Mouse (Mus musculus): ENCODE results near the gene Mllt3.

DNA sequence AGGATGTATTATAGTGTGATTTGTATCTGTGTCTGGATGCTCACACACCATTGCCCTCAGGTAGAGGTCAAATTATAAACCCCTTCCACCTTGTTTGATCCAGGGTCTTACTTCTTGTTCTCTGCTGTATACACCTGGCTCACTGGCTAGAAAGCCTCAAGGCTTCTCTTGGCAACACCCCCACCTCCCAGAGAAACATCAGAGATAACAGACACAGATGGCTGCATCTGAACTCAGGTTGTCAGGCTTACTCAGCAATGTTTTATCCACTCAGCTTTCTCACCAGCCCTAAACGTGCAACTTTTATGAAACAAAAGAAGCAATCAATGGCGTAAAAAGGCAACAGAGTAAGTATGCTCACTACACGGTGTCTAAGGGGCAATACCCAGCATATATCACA, 75.3 kb downstream of the Mllt3 start:
- TF ChIP-seq CTCF (IDR thresholded peaks at IDR 0.05; ENCODE audit: low read depth) (no peak), EP300 (IDR thresholded peaks at IDR 0.05; ENCODE audit: low read depth) (no peak)
